In genomic region chr19:53710861-53711260, GRCm38 (mm10) we compare ENCODE assay signal across 12 mouse cellular contexts. TPM values are rescaled to one million over a fixed set of nuclear protein-coding genes. Genes with fewer than 3 reads are reported as not detected.
DNase-seq lines count a peak whose midpoint lies in the region; ATAC-seq lines count a peak whose summit lies in the region.
"Had no signal": no experiment of that assay in that cellular context is flagged by ENCODE, and none has a peak within 500 bp of the region (broad histone marks: within the 10 kb centered on the region; RNA-seq: fewer than 3 reads in every experiment).

No protein-coding gene starts in this region.

- no peaks in the 10 kb centered on the region for H3K36me3 ChIP-seq in kidney, embryonic 14.5 days (ENCODE audit: control insufficient read depth, insufficient read depth, low read length)
- H3K36me3 ChIP-seq in heart, embryonic 14.5 days (ENCODE audit: control insufficient read depth, insufficient read depth, low read length): no peaks in the 10 kb centered on the region; the same call in 1 of the 2 replicates
- H3K36me3 ChIP-seq in forebrain, embryonic 16.5 days (ENCODE audit: control insufficient read depth, insufficient read depth): no peaks in the 10 kb centered on the region
- H3K36me3 ChIP-seq: embryonic facial prominence, embryonic 12.5 days had no signal

- no peak overlapping the region for H3K9ac ChIP-seq in kidney, embryonic 14.5 days (ENCODE audit: low read depth, low read length)
- H3K9ac ChIP-seq in heart, embryonic 14.5 days (ENCODE audit: low read length): peak overlapping the region; percentile 62
- no peak overlapping the region for H3K9ac ChIP-seq in forebrain, embryonic 16.5 days (replicated peaks; ENCODE audit: low read depth, low read length)
- H3K9ac ChIP-seq: embryonic facial prominence, embryonic 12.5 days; forebrain, embryonic 13.5 days had no signal

- ATAC-seq in kidney, embryonic 14.5 days (ENCODE audit: low FRiP score, low TSS enrichment): 0 out of 2 replicates have a peak, but pooled peaks have one; percentile 24
- 0 out of 2 replicates have a peak, but pooled peaks have one; percentile 40 for ATAC-seq in heart, embryonic 14.5 days (ENCODE audit: insufficient number of reproducible peaks, insufficient read depth, low FRiP score, low read depth)
- ATAC-seq in forebrain, embryonic 16.5 days: no peak
- ATAC-seq: forebrain, embryonic 13.5 days had no signal

- 51% methylated on average over 4 of the region's 4 CpGs for WGBS in kidney, embryonic 14.5 days
- 12% methylated on average over 4 of the region's 4 CpGs for WGBS in heart, embryonic 14.5 days
- WGBS in forebrain, embryonic 16.5 days: 65% methylated on average over 4 of the region's 4 CpGs

- H3K4me3 ChIP-seq in kidney, embryonic 14.5 days (ENCODE audit: low read length): no peak overlapping the region
- H3K4me3 ChIP-seq in heart, embryonic 14.5 days (ENCODE audit: control insufficient read depth in 1 of 2, insufficient read depth in 1 of 2, low read depth in 1 of 2, low read length in 2 of 2): no peak overlapping the region
- H3K4me3 ChIP-seq in forebrain, embryonic 16.5 days (replicated peaks; ENCODE audit: low read length): no peak overlapping the region
- H3K4me3 ChIP-seq: embryonic facial prominence, embryonic 12.5 days; forebrain, embryonic 13.5 days had no signal

- peaks cover 17% of the 10 kb centered on the region for H3K9me3 ChIP-seq in kidney, embryonic 14.5 days (ENCODE audit: control insufficient read depth, low read length)
- peaks cover 8% of the 10 kb centered on the region; the same call in 1 of the 2 replicates for H3K9me3 ChIP-seq in heart, embryonic 14.5 days (ENCODE audit: control insufficient read depth, low read length)
- H3K9me3 ChIP-seq in forebrain, embryonic 16.5 days (ENCODE audit: control insufficient read depth, low read length): peaks cover 2% of the 10 kb centered on the region; the same call in 1 of the 2 replicates

- no peak overlapping the region for H3K27ac ChIP-seq in kidney, embryonic 14.5 days (ENCODE audit: low read depth, low read length)
- peak overlapping the region; percentile 86 to 93 for H3K27ac ChIP-seq in heart, embryonic 14.5 days (replicated peaks in 1 of 2; ENCODE audit: control insufficient read depth in 1 of 2, insufficient read depth in 1 of 2, low read depth in 2 of 2, low read length in 2 of 2)
- H3K27ac ChIP-seq in forebrain, embryonic 16.5 days (ENCODE audit: low read length): no peak overlapping the region
- H3K27ac ChIP-seq: embryonic facial prominence, embryonic 12.5 days; forebrain, embryonic 13.5 days had no signal

- no peak for DNase-seq in kidney, adult 11 months
- DNase-seq in brain, adult 2 months (ENCODE audit: low read depth, low spot score): peak; percentile 29
- peak; percentile 50 to 57 for DNase-seq in layer of hippocampus, postnatal 14 days (ENCODE audit: low spot score in 2 of 2)
- DNase-seq in right cerebral cortex, postnatal 25 days: no peak
- no peak for DNase-seq in left cerebral cortex, adult 8-10 months (ENCODE audit: low spot score in 2 of 2)
- DNase-seq: cerebellum, adult 9-11 months had no signal

- H3K4me2 ChIP-seq in kidney, embryonic 14.5 days (replicated peaks; ENCODE audit: low read depth, low read length): no peak overlapping the region
- H3K4me2 ChIP-seq in heart, embryonic 14.5 days (ENCODE audit: low read length): peak overlapping the region; percentile 34
- H3K4me2 ChIP-seq in forebrain, embryonic 16.5 days (ENCODE audit: low read length): no peak overlapping the region
- H3K4me2 ChIP-seq: embryonic facial prominence, embryonic 12.5 days; forebrain, embryonic 13.5 days had no signal

- peaks cover 10% of the 10 kb centered on the region; the same call in 1 of the 2 replicates for H3K4me1 ChIP-seq in kidney, embryonic 14.5 days (ENCODE audit: control insufficient read depth, insufficient read depth, low read length)
- peaks cover 40 to 69% of the 10 kb centered on the region in 2 experiments for H3K4me1 ChIP-seq in heart, embryonic 14.5 days (ENCODE audit: control insufficient read depth in 2 of 2, insufficient read depth in 2 of 2, low read length in 2 of 2)
- no peaks in the 10 kb centered on the region for H3K4me1 ChIP-seq in forebrain, embryonic 16.5 days (replicated peaks; ENCODE audit: control insufficient read depth, insufficient read depth, low read length)
- H3K4me1 ChIP-seq: embryonic facial prominence, embryonic 12.5 days; forebrain, embryonic 13.5 days had no signal

- no peaks in the 10 kb centered on the region for H3K27me3 ChIP-seq in kidney, embryonic 14.5 days (ENCODE audit: control insufficient read depth, insufficient read depth, low read length)
- no peaks in the 10 kb centered on the region for H3K27me3 ChIP-seq in heart, embryonic 14.5 days (ENCODE audit: control insufficient read depth, insufficient read depth, low read length)
- H3K27me3 ChIP-seq in forebrain, embryonic 16.5 days (replicated peaks; ENCODE audit: control insufficient read depth, insufficient read depth, low read length): no peaks in the 10 kb centered on the region
- H3K27me3 ChIP-seq: embryonic facial prominence, embryonic 12.5 days; forebrain, embryonic 13.5 days had no signal

RNA-seq across cellular contexts. Expression of gene Rbm20, which starts 33.8 kb away (rescaled TPM):
- 2.2 and 3.6 TPM in 2 replicates for polyA plus RNA-seq in kidney, embryonic 14.5 days (2014; fragmentation: Nextera tagmentation; extraction: Ambion mirVana)
- polyA plus RNA-seq in heart, embryonic 14.5 days (2014; fragmentation: Nextera tagmentation; extraction: Ambion mirVana): 52.0 and 55.2 TPM in 2 replicates
- total RNA-seq in layer of hippocampus, postnatal 14 days (2021): 1 to 10 TPM; 3.1 TPM
- 1 to 10 TPM; 4.7 to 6.5 (median 5.8) TPM for total RNA-seq in left cerebral cortex, adult 8-10 months (2022)
- 3.9 and 6.2 TPM in 2 replicates for polyA plus RNA-seq in forebrain, embryonic 16.5 days (2015; fragmentation: Nextera tagmentation; extraction: Ambion mirVana)
- total RNA-seq: hematopoietic stem cell, adult 5-6 weeks had no signal

Comparison
In these comparisons a context has a peak if more than half of its experiments do, and no peak if none do; other contexts are left out.
1. H3K27ac ChIP-seq: peak in heart, embryonic 14.5 days (2 of 2); none in kidney, embryonic 14.5 days (single experiment) and forebrain, embryonic 16.5 days (single experiment).
2. DNase-seq: peak in brain, adult 2 months (single experiment) and layer of hippocampus, postnatal 14 days (2 of 2); none in kidney, adult 11 months (single experiment), right cerebral cortex, postnatal 25 days (single experiment) and left cerebral cortex, adult 8-10 months (0 of 2).